Mouse (Mus musculus): ENCODE data around the gene Tet3.

The Tet3 gene

DNA sequence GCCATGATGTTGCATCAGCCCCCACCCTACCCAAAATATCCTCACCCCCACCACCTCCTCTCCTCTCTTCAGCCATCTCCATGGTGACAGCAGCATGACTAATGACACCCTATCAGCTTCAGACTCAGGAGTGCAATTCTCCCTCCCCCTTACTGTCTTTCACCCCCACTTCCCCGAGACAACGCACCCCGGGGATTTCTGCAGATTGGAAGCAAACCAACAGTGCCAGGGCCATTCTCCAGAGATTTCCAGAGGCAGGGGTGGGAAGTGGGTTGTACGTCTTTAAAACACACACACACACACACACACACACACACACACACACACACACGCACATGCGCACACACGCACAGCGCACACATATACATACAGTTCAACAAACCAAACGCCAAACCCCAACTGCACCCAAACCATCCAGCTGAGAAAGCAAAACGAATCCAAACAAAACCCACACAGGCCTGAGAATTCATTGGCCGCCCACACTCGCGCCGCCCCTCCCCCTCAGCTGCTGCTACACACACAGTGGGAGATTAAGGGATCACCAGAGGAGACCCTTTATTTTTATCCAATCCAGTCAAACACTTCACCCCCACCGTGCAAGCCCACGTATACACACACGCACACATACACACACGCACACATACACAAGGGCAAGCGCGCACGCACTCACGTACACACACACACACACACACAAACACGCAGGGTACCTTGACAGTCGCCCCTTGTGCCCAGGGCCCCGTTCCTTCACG is 18.2 kb downstream of the Tet3 start:
- in situ Hi-C loops (cut with MboI; ENCODE audit: low sequenced_read_pairs), result no loop called here

DNA sequence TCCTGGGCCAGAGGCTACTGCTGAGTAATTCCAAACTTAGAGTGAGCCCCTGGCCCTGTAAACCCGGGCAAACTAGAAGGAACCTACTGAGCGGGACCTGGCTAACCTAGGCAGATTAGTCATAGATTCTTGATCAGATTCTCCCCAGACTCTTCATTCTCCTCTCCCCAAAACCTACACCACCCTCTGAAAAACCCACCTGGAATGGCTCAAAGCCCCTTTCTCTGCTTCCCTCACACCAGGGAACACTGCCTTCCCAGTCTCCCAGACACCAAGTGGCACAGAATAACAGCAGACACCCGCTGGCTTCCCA is 18.7 kb downstream of the Tet3 start:
- in situ Hi-C loops (cut with MboI; ENCODE audit: low sequenced_read_pairs), result no loop called here

DNA sequence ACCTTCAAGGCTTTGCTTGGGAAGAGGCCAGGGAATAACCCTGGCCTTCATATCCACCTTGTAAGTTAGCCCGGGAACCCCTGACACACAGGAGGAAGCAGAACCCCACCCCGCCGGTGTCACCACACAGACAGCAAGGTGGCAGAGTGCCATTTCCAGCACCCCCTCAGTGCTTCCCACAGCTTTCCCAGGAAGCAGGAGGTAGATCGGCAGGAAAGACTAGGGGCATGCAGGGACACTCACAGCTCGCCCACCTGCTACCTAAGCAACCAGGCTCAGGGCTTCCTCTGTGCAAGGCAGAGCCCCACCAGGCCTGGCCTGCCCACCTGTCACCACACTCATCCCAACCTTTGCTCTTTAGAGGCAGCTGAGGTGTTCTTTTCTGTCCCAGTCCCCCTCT is 19.1 kb downstream of the Tet3 start:
- in situ Hi-C loops (cut with MboI; ENCODE audit: low sequenced_read_pairs), result no loop called here

DNA sequence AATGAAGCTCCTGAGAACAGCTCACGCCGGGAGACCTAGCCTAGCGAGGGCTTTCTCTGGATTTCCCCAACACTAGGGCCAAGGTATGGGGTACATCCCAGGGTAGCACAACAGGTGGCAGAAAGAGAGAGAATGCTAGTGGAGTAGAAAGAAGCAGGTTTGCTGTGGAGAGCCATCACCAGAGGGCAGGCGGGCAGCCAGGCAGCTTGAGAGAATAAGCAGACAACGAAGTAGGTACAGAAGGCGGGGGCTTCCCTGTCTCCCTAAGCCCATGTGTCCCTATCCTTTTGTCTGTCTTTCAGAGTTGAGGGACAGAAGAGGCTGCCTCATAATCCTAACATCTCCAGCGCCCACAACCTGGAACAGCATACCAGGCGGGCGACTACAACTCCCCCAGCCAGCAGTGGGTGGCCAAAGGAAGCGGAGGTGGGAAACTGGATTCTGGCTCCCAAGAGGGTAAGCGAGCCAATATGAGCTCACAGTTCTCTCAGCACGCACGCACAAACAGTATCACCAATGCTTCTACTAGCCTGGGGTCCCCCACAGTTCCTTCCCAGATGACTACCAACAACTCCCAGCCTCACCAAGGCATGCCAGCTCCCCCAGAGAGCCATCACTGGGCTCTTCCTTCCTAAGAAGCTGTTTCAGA is 19.6 kb downstream of the Tet3 start:
- in situ Hi-C loops (cut with MboI; ENCODE audit: low sequenced_read_pairs), result no loop called here

DNA sequence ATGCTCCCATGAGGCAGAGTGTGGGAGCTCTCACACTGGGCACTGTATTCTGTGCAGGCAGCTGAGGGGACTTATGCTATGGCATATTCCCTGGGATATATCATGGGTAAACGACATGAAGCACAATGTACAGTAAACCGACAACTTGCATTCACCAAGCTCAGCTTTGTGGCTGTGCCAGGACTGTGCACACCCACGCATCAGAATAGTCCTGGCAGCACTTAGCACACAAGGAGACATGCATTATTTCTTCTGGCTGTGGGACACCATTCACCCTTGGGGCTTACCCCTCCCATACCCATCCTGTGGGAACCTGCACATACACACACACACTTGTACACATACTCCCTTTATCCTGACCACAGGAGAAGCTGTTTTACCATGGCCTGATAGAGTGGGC is 20.3 kb downstream of the Tet3 start:
- in situ Hi-C loops (cut with MboI; ENCODE audit: low sequenced_read_pairs), result no loop called here

DNA sequence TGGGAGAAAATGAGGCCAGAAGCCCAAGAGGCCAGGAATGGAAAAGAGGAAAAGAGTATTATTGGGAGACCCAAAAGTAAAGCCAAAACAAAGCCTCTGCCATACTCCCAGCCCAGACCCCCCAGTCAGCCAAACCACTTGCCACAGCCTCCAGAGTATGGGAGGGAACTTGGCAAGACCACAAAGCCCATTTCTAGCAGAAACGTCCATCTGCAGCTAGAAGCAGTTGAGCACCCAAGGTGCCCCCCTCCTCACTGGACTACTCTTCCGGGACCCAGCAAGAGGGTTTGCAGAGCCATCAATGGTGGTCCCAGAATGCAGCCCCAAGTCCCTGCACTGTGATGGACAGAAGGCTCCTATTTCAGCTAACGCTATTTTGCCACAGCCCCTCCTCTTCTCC is 21.1 kb downstream of the Tet3 start:
- in situ Hi-C loops (cut with MboI; ENCODE audit: low sequenced_read_pairs), result no loop called here

DNA sequence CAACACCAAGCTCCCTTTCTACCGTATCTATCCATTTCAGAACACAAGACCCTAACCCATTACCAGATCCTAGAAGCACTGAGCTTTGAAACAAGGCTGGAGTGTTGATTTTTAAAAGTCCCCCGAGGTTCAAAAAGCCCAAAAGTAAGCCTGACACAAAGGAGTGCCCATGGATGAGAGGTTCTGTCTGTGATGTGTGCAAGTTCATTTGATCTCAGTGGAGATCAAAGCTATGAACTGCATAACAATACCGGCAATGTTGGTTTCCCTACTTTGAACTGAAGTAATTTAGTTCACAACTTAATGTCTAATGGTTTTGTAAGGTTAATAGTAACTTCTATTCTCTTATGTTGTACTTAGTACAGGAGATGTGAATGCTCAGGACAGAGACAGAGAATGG is 21.7 kb downstream of the Tet3 start:
- in situ Hi-C loops (cut with MboI; ENCODE audit: low sequenced_read_pairs), result no loop called here

DNA sequence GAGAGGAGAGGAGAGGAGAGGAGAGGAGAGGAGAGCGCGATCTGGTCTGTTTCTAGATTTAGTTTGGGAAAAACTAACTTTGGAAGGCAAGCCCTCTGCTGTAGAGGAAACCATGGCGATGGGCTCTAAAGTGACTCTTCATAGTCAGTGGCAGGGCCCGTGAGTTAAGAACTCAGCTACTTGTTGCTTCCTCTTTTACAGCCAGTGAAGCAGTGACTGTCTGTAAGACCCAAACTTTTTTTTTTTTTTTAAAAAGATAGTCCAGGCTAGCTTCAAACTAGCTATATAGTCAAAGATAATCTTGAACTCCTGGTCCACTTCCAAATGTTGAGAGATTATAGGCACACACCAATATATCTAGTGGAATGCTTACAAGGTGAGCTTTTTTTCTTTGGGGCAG is 22.3 kb downstream of the Tet3 start:
- in situ Hi-C loops (cut with MboI; ENCODE audit: low sequenced_read_pairs), result no loop called here

DNA sequence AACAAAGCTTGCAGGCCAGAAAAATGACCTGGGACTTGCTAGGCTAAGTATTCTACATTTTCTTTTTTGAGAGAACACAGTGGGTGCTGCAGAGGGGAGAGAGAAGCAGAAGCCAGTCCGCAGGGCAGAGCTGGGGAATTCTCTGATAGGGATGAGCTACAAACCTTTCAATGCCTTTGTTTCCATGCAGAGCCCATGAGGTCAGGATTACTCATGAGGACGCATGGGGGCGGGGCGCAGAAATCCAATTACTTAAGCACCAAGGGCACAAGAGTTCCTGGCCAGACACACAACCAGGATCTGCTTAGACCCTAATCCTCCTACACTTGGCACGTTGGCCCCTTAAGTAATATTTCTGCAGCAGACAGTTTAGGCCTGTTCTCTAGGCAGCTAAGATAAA is 23.7 kb downstream of the Tet3 start:
- in situ Hi-C loops (cut with MboI; ENCODE audit: low sequenced_read_pairs), result no loop called here

DNA sequence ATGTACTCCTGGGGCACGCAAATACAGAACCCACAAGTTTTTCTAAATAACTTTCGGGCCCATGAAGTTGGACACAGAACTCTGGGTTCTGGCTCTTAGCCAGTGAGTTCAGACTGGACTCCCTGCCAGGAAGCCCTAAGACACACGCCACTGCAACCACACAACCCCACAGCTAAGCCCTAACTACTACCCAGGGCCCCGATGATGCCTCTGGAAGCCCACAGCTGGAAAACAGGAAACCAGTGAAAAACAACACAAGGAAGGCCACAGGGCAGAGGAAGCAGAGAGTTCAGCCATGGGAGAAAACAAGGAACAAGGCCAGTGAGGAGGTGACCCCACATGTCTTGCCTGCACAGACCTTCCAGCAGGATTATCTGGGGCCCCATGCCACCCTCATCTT is 25.3 kb downstream of the Tet3 start:
- in situ Hi-C loops (cut with MboI; ENCODE audit: low sequenced_read_pairs), result no loop called here

DNA sequence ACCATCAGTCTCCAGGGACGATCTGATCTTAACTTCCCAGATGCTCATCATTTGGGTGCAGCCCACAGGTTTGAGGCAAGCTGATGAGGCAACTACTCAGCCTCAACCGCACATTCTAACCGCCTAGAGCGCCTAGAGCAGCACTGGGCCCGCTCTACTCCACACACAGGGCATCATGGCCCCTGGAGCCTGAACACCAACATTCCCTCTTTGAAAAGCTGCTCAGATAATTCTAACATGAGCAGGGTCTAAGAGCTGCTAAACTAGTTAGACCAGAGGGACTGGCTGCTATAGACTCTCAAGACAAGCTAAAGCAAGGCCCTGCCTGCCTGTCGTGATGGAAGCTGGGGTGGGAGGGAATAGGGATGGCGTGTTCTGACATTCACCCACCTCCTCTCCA is 25.9 kb downstream of the Tet3 start:
- in situ Hi-C loops (cut with MboI; ENCODE audit: low sequenced_read_pairs), result no loop called here

DNA sequence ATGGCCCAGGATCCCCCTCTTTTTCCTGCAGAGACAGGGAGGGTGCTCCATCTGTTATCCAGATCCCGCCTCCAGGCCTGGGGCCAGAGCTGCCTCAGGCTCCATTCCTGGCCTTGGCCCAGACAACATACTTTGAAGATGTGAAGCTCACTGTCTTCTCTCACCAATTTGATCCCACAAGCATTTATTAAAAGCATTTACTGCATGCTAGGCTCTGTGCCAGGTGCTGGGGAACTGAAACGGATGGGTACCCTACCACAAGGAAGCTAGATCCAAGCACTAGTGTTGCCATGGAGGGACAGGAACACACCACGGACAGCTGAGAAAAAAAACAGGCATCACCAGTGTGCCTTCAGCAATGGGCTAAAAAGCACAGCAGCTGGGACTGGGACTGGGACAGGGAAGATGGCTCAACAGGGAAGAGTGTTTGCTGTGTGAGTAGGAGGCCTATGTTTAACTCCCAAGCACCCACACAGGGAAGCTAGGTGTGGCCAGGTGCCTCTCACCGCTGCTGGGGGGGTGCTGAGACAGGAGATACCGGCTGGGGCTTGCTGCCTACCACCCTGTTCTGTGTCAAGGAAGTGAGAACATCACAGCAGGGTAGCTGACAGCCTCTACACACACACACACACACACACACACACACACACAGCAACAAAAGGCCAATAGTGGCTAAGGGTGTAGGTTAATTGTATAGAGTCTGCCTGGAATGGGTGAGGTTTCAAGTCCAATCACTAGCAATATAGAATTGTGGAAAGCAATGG is 30.7 kb downstream of the Tet3 start:
- in situ Hi-C loops (cut with MboI; ENCODE audit: low sequenced_read_pairs), result no loop called here

DNA sequence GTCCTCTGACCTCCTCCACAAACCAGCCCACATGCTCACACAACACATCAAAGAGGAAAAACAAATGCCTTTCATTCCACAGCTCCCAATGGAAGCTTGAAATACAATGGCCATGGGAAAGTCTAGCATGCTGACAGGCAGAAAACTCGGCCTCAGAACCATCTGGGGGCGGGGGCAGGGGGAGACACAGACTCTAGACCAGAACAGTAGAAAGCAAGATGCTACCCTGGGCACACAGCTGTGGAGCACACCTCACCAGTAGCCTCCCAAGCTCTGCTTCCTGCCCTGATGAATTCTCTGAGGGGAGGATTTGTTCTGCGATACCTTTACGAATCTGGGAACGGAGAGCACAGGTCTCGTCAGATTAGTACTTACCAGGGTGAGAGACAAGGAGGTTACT is 31.4 kb downstream of the Tet3 start:
- in situ Hi-C loops (cut with MboI; ENCODE audit: low sequenced_read_pairs), result no loop called here

DNA sequence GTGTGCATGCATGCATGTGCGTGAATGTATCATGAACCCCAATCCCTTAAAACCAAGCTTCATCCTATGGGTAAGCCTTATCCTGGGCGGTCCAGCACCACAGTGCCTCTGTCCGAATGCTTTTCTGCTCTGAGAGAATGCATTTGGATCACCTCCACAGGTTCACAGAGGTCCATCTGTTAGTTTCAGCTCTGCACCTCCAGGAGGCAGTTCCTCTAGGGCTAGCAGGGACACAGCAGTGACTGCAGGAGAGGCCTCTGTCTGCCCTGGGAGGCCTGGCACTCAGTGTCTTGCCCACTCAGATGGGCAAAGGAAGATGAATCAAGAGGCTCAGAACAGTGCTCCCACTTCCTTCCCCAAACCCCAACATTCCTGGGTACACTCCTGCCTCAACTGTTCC is 32.3 kb downstream of the Tet3 start:
- in situ Hi-C loops (cut with MboI; ENCODE audit: low sequenced_read_pairs), result no loop called here

DNA sequence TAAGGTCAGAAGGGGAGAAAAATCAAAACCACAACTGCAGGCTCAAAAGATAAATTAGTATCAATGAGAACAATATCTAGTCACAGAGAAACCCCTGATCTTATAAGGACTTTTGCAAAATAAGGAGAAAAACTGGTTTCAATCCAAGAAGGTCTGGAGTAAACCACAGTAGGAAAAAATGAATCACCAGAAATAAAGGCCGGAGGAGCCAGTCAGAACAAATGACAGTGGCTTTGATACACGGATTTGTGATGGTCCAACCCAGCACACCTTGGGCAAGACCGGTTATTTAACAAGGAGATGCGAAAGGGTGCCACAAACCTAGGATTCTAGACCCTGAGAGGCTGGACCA is 34.9 kb downstream of the Tet3 start:
- in situ Hi-C loops (cut with MboI; ENCODE audit: low sequenced_read_pairs), result no loop called here

DNA sequence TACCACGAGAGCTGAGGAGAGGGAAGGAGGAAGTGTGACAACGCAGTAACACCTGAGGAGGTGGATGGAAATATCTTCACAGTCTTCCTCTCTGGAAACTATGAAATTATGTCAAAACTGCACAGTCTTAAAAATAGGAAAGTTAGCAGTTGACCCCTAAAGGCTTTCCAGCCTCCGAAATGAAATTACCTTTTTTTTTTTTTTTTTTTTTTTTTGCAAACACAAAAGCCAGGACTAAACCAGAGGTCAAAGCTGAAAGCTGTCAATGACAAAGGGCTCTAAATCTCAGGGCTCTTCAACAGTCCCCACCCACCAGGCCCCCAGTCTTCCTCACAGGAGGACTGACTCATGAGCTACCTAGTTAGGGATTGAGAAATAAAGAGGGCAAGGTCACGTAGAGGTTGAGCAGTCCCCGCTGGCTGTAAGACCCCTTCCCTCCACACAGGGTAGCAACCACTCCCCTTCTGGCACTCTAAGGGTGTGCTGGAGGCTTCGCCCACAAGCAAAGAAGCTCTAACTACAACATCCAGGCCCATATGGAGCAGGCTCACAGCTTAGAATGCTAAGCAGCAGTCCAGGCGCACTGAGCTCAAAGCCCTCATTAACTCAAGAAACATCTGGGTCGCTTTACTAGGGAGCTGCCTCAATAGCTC is 35.4 kb downstream of the Tet3 start:
- in situ Hi-C loops (cut with MboI; ENCODE audit: low sequenced_read_pairs), result no loop called here

DNA sequence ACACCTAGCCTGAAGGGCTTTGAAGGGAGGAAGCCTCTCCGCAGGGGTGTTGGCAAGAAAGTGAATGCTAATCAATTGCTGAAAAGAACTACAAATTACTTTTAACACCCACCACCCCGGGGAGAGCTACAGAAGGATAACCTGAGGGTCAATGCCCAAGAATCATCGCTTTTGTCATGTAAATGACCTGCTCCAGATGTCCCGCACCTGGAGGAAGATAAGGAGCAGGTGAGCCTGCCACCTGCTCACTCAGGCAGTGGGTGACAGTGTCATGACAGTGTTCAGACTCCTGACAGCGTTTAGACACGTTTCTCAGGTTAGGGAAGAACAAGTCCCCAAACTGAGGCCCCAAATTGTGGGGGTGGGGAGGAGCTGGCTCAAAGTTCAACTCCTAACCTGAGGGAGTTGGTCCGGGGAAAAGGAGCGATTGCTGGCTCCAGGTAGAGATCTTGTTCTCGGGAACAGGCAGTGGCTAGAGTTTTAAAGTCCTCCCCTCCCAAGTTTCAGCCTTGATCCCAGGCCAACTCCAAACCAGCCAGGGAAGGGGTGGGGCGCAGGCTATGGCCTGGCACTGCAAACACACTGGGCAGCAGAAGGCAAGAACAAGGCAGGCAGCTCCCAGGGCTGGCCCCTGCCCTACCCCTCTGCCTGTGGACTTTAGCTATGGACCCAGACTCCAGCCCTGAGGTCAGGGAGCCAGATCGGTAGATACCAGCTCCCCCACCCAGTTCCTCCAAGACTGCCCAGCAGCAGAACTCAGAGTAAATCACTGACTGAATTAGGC is 36.8 kb downstream of the Tet3 start:
- in situ Hi-C loops (cut with MboI; ENCODE audit: low sequenced_read_pairs), result no loop called here

DNA sequence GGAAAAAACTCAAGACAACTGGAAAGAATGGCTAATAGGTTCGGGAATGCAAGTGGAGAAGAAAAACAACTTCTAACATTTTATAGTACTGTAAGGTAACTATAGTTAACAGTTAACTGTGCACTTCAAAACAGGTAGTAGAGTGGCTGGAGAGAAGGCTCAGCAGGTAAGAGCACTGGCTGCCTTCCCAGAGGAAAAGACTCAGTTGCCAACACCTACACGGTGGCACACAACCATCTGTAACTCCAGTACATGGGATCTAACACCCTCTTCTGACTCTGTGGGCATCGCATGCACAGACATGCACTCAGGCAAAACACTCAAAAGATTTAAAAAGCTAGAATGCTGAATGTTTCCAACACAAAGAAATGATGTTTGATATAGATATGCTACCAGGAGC is 39.4 kb downstream of the Tet3 start:
- in situ Hi-C loops (cut with MboI; ENCODE audit: low sequenced_read_pairs), result no loop called here

DNA sequence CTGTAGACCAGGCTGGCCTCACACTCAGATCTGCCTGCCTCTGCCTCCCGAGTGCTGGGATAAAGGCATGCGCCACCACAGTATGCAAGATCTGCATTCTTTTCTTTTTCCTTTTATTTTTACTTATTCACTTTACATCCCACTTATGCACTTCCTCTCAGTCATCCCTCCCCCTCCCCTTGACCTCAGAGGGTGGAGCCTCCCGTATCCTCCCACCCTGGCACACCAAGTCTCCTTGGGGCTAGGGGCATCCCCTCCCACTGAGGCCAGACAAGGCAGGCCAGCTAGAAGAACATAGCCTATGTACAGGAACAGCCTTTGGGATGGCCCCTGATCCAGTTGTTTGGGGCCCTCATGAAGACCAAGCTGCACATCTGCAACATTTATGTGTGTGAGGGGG is 41.4 kb downstream of the Tet3 start:
- in situ Hi-C loops (cut with MboI; ENCODE audit: low sequenced_read_pairs), result no loop called here

DNA sequence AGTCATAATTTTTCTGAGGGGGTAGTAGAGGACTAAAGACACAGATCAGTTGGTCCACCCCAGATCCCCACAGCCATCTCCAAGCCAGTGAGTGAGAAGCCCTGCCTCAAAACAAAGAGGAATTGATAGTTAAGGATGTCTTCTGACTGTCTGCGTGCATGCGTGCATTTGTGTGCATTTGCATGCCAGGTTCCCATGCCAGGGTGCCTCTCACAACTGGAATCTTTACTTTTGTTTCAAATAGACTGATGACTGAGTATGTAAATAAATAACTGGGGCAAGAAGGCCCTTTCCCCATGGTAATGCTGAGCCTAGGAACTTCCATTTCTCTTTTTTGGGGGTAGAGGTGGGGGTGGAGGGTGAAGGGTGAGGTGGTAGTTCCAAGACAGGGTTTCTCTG is 41.8 kb downstream of the Tet3 start:
- in situ Hi-C loops (cut with MboI; ENCODE audit: low sequenced_read_pairs), result no loop called here
